Mouse (Mus musculus) embryo, embryonic 11.5 days (tissue): ENCODE data around the gene Nme3.
"Not testable (repeated sequence)": the region's sequence is repeated elsewhere in the genome, so short reads cannot be mapped to it uniquely, and the experiment has no call there.

ENCODE experiments used
- DNase-seq: peaks from one replicate; pipeline ENCODE4 v3.0.0-alpha.2; 2012; ENCODE audit warnings: low read depth, low spot score

Nme3 gene

DNA sequence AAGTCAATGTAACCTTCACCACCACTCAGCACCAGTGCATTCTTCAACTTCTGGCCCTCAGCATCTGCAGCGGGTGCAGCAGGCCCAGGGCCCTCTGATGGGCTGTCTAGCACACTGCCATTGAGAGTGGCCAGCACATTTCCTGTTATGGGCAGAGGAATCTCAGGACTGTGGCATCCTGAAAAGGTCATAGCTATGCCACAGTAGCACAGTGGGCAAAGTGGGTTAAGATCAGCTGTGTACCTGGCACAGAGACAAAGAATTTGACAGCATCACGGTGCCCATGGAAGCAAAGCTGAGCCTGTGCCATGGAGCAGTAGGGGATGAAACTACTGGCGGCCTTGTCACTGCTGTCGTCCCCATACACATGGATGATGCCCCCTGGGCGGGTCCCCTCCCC lies 2.9 kb downstream of the Nme3 start:
- no peak for DNase-seq

DNA sequence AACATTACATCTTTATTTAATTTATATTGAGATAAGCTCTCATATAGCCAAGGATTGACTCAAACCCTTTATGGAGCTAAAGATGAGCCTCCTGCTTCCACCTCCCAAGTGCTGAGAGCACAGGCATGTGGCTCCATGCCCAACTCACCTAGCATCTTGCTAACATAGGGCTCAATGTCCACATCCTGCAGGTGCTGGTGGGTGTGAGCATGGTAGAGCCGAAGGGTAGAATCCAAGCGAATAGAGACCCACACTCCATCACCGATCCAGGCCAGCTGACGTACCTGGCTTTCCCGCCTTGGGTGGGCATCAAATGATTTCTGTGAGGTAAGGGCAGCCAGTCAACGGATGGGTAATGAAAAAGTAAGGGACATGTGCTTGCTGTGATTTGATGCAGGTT lies 3.7 kb downstream of the Nme3 start:
- DNase-seq: no peak

DNA sequence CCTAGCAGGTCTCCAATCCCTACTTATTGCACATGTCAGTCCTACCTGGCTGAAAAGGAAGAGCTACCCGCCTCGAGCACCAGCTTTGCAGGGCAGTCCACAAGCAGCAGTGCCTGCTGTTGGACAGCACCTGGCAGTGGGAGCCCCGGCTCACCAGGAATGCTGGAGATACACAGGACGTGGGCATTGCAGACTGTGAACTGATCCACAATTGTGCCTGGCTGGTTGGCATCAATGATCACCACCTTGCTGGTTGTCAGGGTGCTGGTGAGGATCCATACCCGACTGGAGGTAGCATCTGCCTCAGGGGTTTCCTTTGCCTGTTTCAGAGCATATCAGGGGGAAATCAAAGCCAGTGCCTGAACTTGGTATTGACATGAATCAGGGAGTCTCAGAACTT lies 5.8 kb downstream of the Nme3 start:
- no peak for DNase-seq

DNA sequence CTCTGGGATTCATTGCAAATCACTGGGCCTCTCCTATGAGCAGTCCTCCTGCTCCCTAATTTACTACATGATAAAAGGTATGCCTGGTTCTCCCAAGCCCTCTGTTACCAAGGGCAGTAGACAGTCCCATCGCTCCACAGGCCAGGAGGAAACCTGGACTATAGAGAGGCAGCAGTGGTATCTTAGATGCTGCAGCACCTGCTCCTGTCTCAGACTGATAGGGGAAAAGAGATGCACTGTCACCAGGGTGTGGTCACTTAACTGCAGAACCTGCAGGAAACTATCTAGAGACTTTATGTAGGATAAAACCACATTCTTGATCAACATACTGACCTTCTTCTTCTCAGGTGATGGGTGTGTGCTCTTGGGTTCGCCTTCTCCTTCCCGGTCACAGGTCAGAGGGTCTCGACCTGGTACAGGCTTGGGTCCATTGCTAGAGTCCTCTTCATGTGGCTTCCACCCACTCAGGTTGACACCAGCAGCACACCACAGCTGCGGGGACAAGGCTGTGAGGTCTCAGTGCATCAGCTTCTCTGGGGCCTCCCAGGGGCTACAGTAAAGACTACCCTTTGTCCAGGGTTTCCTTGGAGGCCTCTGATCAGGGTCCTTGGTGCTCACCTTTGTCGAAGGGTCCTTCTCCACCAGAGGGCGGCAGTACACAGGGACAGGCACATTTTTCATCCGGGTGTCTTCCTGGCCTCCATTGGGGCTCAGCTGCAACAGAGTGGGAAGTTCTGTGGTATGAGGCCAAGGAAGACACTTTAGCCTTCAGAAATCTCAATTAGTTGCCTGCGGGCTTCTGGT lies 6.6 kb downstream of the Nme3 start:
- no peak for DNase-seq

DNA sequence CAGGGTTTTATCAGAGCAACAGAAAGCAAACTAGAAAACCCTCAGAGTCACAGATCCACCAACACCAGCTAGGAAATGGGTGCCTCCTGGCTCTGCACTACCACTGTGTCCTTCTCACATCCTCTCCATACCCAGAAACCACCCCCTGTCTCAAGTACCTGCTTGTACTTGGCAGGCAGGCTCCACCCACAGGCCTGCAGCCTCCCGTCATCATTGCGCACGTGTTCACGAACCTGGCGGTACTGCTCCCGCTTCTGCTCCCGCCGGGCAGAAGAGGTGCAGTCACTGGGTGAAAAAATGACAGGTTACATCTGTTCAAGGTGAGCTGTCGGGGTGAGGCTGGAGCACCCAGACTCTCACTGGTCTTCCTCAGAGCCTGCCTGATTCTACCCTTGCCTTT lies 7.5 kb downstream of the Nme3 start:
- no peak for DNase-seq

DNA sequence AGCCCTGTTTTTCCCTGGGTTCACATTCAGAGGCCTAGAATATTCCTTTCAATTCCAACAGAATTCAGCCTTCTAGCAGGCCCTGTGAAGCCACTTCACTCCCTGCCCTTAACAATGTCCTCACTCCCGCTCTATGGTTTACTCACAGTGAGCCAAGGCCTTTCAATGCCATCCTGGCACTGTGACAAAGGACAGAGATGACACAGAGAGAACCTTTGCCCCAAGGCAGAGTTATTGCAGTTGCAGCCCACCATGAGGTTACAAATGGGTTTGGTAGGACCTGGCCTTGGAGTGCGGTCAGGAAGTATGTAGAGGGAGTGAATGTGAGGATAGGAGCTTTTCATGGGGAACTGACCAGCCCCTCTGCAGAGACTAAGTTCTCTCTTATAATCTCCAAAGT lies 11.3 kb downstream of the Nme3 start:
- no peak for DNase-seq

DNA sequence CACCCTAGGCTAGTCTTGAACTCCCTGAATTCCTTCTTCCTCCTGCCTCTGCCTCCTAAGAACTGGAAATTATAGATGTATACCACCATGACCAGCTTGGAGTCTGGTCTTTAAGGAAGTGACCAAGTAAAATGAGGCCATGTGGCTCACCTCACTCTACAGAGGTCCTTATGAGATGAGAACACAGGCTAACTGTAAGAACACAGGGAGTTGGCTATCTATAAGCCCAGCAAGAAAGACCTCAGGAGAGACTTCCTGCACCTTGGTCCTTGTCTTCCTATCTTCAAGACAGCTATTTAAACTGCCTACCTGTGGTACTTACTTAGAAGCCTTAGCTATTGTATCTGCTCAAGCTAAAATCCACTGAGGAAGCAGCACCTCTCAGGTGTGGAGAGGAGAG lies 17.7 kb downstream of the Nme3 start:
- no peak for DNase-seq

DNA sequence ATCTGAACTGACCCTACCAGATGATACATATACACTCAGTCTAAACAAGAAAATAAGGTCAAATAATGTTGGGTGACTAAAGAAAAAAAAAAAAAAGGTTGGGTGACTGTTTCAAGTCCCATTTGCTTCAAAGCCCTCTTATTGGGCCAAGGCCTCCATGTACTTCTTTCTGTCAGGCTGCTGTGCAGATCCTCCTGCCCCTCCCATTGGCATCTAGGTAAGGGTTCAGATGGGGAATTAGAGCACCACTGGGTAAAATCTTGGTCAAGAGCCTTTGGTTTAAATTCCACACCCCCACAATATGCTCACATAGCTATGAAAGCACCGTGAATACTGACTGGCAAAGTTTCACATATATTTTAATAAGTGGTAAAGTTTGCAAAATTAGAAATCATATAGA lies 26.9 kb downstream of the Nme3 start:
- DNase-seq: no peak

DNA sequence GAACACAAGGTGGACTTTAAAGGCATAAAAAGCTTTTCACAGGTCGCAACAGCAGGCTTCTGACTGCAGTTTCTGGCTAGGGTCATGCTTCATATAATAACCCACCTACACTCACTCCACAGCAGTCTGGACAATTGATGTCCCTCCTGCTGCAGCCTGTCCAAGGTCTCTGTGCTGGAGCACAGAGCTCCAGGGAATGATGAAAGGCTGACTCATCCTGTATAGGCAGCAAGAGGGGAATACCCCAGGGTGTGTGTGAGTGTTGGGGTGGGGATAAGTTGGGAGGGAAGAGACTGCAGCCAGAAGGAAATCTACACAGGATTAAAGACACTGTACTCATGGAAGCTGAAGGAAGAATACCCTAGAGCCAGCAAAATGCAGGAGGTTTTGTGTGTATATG lies 33.2 kb downstream of the Nme3 start:
- no peak for DNase-seq

DNA sequence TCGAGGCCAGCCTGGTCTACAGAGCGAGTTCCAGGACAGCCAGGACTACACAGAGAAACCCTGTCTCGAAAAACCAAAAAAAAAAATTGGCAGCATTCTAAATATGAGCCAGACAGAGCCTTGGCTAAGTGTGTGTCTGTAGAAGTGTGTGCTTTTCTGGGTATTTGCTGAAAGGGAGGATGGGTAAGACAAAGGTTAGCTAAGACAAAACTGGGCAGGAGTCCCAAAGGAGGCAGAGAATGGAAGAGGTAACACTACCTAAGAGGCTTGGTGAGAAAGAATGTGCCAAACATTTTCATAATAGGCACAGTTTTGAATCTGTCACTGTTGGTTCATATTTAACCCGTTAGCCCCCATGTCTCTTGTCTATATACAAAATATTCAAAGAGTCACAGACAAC lies 36.1 kb downstream of the Nme3 start:
- DNase-seq: no peak

DNA sequence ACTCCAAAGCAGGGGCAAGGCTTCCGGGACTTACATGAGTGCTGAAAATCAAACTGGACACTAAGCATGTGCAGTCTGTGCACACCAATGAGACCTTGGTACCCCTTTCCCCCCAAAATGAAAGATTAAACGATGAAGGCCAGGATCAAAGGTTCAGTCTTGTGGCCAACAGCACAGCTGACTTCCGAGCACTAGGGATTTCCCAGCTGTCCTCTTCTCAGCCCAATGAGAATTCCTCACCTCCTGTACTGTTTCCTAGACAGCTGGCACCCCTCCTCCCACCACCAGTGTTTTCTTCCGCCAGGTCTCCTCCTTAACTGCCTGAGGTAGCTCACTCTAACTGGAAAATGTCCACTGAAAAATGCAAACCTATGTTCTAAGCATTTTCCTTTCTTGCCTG lies 36.9 kb downstream of the Nme3 start:
- no peak for DNase-seq

DNA sequence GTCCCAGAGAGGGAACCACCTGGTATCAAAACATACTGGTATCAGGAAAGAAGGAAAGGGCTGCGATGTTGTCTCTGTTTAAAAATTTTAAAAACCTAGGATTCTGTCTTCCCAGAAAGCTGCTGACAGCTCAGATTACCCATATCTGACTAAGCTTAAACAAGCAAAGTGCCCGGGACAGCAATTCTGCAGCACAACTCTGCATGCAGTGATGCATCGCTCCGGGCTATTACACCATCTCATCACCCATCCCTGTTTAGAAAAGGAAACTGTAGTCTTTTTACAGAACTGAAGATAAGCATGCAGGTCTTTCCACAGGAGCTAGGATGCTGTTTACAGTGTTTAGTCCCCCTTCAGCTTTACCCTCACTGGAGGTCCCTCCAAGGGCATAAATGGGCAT lies 38.6 kb downstream of the Nme3 start:
- no peak for DNase-seq

DNA sequence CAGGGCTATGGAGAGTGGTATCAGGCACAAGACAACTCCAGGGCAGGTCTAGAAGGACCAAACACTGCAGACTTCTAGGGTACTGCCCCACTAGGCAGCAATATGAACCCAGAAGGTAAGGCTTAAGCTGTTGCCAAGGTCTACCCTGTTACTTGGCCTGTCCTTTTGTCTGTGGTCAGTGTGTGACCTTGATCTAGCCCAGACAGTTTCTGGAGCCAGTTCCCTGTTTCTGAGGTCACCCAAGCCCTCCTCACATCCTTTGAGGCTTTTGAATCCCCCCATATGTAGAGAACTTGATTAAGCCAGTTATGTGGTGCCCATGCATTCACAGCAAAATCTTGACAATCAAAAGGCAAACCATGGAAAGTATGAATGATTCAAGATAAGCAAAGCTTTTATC lies 39.4 kb downstream of the Nme3 start:
- DNase-seq: no peak

DNA sequence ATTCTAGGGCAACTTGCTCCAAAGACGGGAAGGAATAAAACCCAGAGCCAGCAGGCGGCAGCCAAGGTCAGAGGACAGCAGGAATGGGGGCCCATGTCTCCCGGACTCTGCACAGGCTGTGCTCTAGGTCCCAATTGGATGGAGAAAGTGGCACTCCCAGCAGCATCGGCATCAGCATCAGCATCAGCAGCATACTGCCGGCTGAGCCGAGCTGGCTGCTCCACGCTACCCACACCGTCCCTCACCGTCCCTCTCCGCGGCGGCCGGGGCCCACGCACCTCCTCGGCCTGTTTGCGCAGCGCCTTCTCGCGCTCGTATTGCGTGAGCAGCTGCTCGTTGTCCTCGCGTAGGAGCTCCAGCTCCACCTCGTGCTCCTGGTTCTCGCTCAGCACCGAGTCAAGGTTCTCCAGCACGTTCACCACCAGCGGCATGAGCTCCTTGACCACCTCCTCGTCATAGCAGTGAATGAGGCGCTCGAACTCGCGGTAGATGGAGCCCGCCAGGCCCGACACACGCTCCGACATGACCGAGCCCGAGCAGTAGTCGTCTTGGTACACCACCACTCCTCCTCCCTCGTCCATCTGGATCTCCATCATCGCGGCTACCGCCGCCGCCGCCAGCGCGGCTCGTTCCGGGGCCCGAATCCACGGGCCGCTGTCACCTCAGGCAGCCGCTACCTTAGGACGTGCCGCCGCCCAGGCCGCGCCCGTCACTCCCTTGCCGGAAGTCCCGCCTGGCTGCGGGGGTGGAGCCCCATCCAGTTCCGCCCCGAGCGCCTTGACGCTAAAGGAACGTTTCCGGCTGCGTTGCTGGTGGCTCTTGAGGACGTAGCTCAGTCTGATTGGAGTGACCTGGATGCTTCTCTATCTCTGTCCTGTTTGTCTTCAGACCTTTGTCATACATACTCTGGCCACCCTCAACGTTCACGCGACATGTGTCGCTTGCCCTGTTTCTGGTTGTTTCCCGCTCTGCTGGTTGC lies 40.2 kb downstream of the Nme3 start, which contains the start of gene Mapk8ip3:
Gene Mapk8ip3, minus strand, starts transcription at position 719 of the 979 bp plus-strand sequence.
- DNase-seq: peak; percentile 85

DNA sequence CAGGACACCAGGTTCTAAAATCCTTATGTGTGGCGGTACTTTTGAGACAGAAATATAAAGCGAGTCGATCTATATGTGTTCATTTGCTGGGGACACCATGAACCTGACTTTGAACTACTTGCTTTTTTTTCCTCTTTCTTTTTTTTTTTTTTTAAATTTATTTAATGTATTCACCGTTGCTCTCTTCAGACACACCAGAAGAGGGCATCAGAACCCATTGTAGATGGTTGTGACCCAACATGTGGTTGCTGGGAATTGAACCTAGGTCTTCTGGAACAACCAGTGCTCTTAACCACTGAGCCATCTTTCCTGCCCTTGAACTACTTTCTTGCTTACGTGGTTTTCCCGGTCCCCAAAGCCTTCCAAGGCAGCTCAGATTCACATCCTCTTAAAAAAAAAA lies 41.0 kb downstream of the Nme3 start:
- DNase-seq: no peak

DNA sequence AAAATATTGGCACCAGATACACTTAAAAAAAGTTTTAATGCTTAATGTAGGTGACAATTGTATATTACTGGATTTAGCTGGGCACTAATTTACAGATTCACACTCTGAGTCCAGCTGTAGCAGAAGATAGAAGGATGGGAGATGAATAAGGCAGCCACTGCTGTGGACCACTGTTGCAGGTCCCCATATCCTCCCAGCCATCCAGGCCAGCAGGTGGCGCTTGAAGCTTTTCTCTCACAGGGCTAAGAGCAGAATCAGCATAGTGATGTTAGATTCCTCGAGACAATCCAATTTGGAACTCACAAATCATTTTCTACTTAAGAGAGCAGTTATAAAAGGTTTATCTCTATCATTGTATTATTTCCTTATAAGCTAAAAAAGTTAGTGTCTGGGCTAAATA lies 46.2 kb downstream of the Nme3 start:
- DNase-seq: not testable (repeated sequence)

DNA sequence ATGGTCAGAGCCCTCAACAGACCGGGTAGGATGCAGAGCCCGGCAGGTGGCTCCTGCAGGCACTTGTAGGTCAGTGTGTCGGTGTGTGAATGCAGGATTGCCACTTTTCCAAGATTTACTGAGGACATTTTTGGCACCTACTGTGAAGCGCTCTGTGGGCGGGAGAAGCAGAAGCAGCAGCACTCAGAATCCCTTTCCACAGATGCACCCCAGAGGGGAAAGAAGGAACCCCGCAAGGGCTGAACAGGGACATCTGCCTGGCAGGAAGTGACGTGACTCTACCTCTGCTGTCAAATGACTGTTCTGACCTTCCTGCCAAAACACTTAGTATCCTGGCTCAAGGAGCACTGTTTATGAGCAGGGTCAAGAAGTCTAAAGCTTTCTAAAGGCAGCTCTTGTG lies 46.7 kb downstream of the Nme3 start:
- no peak for DNase-seq

DNA sequence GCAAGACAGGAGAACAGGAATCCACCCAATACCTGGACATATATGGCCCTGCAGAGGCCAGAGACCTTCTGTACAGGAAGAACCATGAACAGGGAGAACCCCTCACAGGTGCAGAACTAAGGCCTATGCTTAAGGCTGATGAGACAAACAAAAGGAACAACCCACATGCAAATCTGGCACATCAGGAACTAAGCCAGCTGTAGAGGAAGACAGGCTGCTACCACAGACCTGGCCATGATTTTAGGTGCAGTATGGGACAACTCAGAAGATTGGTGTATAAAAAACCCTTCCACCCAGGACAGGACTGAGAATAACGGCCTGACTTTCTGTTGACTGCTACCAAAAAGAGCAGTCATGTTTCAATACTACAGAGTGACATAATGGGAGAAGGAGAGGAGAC lies 47.3 kb downstream of the Nme3 start:
- not testable (repeated sequence) for DNase-seq
